Mouse (Mus musculus) liver, adult (tissue): ENCODE measurements around the gene Dnah17.

Source experiments
- GATA4 ChIP-seq: IDR thresholded peaks from 2 replicates; pipeline ENCODE4 v1.6.1; 2014; ENCODE audit warnings: mild to moderate bottlenecking, low read length; ENCODE audit not compliant: insufficient replicate concordance

Gene Dnah17

DNA sequence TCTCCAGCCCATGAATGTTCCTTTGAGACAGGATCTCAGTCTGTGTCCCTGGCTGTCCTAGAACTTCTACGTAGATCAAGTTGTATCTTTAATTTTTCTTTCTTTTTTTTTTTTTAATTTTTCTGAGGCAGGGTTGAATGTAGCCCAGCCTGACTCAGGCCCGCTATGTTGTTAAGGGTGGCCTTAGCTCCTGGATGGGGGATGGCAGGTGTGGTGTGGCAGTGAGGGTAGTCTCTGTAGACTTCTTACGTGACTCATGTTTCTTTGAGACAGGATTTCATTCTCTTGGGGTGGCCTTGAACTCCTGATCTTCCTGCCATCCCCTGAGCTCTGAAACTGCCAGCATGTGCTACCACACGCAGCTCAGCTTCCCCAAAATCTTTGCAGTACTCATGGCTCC lies 141.2 kb downstream of the Dnah17 start:
- TF ChIP-seq GATA4: no peak

DNA sequence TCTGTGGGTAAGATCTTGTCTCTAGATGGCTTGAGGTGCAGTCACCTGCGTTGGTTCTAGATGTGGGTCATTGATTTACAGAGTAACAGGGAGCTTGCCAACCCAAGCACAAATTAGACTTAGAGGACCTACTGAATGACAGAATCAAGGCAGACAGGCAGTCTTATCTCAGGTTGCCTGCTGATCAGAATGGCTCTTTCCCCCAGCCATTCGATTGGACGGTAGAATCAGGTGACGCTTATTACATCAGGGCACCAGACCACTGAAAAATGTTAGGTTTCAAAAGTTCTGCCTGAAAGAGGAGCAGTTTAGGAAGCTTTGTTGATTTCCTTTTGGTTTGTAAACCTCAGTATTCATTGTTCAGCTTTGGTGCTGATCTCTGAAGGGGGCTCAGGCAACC lies 142.5 kb downstream of the Dnah17 start:
- TF ChIP-seq GATA4: no peak

DNA sequence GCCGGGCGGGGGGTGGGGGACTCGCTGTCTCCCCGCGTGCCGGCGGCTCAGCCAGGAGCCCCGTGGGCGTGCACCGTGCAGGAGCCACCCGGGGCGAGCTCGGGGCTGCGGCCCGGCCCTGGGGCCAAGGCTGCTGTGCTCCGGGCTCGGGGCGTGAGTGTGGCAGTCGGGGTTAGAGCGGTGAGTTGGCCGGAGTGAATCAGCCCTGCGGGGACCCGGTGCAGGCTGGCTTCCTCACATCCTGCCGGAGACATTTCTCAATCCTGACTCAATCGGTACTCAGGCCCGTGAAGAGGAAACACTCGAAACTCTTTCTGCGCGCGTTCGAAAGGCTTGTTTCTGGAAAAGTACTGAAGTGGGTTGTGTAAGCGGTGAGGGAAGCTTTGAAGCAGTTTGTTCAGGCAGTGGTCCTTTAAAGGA lies 143.4 kb downstream of the Dnah17 start:
- TF ChIP-seq GATA4: no peak

DNA sequence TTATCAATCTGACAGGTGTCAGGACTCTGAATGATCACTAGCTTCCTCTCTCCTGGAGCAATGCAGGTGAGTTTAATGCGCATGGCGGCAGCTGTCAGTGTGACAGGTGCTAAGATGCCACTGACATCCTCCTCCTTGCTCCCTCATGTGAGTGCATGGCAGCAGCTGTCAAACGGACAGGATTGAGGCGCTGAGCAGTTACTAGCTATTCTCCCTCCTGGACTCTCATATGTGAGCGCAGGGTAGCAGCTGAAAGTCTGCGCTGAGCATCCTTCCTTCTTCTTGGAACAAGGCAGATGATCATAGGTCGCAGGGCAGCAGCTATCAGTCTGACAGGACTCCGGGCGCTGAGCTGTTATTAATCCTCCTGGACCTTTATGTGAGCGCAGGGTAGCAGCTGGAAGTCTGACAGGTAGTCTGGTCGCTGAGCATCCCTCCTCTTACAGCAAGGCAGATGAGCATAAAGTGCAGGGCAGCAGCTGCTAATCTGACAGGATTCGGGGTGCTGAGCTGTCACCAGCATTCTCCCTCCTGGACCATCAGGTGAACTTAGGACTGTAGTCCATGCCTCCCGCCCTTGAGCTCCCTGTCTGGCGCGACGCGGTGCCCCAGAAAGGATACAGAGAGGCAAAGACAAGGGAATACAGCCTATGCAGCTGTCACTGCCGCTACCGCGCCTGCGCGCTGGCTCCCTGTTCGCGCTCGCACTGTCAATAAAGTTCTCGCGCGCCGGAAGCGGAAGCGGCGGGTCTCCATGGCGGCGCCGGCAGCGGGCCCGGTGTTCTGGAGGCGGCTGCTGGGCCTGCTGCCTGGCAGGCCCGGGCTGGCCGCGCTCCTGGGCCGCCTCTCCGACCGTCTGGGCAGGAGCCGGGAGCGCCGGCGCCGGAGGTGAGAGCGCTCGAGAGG lies 144.1 kb downstream of the Dnah17 start, which contains the start of gene Pgs1:
TSS of gene Pgs1 (plus strand) at position 167 of the 906 bp plus-strand sequence.
- TF ChIP-seq GATA4: peak; percentile 38; the same call in 1 of the 2 replicates

DNA sequence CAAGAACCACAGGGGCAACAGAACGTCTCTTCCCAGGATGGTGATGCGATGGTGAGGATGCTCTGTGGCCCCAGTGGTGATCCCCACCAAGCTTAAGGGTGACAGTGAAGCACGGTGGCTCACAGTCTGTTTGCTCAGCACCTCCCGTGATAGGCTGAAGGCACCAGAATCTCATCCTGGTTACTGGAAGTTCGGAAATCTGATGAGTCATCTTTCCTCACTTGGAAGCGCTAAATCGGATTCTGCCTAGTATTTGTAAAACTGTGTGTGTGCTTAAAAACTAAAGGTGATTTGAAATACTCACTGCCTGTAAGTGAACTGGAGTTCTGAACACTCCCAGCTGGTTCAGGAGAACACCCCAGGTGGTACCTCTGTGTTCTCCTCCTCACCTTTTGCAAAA lies 146.7 kb downstream of the Dnah17 start:
- no peak for TF ChIP-seq GATA4

DNA sequence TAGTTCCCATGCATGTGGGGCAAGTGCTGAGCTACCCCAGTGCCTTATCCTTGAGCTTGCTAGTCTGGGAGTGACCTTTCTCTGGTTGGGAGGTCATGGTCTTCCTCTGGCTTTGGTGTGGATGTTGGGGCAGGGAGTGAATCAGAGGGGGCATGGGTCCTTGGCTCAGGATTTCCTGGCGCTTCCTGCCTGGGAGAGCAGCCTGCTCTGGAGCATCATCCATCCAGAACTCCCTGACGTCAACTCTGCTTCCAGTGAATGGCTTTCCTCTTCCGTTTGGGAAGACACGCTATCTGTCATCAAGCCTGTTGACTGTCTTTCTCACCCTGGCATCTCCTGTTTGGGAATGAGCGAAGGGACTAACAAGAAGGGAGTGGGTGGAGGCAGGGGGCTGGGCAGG lies 148.0 kb downstream of the Dnah17 start:
- TF ChIP-seq GATA4: peak; percentile 36; the same call in 1 of the 2 replicates

DNA sequence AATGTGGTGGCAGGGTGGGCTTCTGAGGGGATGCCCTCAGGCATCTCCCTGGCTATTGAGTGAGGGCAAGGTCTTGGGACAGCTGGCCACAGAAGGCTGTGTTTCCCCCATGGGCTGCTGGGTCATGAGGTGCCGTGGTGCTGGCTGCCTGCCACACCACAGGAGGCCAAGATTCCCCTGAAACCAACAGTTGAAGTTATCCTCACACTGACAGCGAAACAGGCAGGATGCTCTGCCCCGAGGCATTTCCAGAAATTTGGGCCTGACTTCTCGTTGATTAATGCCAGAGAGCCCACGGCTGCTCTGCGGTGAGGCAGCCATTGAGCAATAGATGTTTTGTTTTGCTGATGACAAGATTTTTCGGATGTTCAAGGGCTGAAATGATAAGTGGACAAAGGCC lies 151.0 kb downstream of the Dnah17 start:
- no peak for TF ChIP-seq GATA4

DNA sequence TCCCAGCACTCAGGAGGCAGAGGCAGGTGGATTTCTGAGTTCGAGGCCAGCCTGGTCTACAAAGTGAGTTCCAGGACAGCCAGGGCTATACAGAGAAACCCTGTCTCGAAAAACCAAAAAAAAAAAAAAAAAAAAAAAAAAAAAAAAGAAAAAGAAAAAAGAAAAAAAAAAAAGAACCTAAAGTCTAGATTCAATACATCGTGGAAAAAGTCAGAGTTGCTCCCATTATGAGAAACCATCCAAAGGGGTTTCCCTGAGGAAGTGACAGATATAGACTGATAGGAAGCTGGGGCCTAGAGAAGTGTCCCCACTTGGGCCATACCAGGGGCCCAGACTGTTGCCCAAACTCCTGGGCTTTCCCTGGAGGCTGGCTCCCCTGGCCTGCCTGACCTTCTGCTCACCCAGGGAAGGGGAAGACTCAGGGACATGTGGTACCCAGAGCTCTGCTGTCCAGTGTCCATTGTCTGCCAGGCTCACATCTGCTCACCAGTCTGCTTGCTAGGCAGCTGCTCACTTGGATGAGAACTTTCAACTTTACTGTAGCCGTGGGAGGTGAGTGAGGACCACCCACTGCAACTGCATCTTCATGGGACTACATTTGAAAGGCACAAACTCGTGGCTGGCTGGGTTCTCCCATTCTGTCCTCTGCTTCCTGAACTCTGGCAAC lies 152.6 kb downstream of the Dnah17 start:
- no peak for TF ChIP-seq GATA4

DNA sequence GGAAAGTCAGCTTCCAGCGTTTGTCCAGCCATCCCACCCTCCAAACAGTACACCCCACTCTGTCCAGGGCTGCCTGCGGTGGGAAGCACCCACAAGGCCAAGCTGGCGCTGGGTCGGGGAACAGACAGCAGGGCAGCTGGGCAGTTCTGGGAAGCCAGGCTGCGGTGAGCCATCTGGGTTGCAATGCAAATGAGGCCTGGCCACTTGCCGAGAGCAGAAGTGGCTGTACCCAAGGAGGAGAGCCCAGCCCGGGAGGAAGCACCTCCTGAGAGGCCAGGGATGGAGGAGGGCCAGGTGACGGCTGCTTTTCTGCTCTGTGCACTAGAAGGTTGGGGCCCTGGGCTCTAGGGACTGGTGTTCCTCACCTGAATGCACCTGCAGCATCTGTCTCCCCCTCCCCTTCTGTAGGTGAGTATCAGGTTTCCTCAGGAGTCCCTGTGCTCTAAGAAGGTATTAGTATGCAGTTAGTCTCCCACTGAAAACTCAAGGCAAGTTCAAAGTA lies 154.3 kb downstream of the Dnah17 start:
- TF ChIP-seq GATA4: no peak

DNA sequence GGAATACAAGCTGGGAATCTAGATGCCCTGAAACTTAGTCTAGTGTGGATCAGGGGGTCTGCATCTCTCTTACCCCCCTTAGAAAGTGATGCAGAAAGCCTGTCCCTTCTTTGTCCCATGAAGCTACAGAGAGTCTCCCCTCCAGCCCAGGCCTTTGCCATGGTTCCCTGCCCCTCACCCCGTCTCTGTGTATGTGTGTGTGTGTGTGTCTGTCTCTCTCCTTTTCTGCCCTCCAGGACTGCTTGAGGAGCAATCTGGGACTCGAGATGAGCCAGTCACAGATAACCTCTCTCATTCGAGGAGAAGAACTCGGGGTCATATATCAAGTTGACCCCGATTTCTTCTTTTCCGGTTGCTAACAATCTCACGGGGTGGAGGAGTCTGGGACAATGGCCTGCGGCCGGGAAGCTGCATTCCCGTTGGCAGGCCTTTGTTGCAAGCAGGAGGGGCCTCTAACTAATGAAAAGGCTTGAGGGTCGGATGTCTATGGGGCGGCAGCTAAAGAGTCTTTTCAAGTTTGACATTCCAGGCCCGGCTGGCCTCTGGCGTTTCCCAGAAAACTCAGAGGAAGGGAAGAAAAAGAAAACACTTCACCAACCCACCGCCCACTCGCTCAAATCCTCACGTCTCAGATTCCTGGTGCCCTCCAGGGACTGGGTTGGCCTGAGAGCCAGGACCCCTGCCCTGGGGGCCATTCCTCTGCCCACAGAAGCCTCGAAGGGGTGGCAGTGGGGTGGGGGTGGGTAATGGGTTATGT lies 155.0 kb downstream of the Dnah17 start:
- peak; percentile 49; the same call in 1 of the 2 replicates for TF ChIP-seq GATA4

DNA sequence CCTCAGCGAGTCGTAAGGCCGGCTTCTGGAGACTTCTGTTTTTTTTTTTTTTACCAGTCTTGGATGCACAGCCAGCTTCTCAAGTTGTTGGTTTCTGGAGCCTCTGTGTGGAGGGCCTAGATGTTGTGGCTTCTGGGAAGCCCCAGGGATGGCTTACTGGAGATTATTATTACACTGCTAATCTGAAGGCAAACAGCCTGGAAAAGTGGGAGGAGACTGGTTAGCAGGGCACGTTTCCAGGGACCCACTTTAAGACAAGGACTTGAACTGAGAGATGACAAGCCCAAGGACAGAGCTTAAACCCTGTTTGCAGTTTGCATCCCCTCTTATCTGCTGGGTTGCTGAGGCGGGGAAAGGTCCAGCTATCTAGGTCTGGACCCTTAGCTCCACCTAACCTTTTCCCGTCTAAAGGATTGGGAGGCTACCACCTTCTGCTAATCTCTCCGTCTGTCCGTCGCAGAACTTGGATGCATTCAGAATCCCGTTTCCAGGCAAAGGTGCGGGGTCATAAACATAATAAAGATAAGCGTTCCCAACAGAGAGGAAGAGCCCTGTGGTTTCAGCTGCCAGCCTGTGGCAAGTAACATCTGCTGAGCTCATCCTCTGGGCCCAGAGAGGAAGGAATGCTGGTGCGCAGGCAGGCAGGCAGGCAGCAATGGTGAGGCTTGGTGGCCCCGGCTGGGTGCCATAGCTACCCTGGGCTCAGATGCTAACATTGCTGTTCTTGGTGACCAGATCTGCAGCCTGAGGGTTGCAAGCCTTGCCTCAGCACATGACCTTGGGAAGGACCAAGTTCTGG lies 155.9 kb downstream of the Dnah17 start:
- TF ChIP-seq GATA4: no peak

DNA sequence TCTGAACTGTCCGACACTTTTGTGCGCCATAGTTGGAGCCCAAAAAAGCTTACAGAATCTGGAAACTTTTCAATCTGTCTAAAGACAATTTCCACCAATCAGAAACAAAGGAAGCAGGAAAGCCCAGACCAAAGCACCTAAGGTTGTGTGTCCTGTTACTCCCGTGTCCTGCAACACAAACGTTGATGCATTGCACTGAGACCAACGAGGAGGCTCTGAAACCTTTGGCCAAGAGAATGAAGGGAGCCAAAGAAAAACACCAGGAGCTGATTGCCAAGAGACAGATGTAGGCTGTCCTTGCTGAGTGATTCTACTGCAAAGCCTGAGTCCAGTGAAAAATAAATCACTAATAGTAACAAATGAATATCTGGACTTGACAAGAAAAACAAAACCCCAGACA lies 156.9 kb downstream of the Dnah17 start:
- TF ChIP-seq GATA4: no peak

DNA sequence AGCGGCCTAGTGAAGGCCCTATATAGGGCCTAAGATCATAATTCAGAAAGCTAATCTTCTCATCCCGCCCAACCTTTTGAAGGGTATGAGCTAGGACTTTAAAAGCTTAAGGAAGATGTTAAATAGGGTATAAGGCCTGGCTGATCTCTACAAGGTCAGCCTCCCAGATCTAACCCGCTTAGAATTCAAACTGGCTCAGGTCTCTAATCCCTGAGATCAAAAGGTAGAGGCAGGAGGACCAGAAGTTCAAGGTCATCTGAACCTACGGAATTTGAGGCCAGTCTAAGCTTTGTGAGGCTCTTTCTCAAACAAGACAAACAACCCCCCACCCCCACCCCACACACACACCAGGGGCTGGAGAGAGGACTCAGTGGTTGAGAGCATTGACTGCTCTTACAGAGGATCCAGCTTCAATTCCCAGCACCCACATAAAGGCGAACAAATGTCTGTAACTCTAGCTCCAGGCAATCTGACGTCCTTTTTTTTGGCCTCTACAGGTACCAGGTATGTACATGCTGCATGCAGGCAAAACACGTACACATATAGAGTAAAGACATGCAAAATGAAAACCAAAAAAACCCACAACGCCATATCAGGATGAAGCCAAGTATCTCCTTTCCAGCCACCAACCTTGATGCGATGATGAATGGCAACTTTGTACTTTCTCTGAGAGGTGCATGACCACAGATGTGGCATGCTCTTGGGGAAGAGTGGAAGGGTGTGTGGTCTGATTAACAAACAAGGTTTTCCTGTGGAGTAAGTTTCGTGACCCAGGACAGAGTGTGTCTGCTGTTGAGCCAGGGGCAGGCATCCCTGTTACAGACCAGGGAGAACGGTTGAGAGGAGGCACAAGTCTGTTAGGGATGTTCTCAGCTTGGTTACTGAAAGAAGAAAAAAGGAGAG lies 157.5 kb downstream of the Dnah17 start:
- no peak for TF ChIP-seq GATA4
